Mouse (Mus musculus) embryonic facial prominence, embryonic 12.5 days (tissue): ENCODE data around the gene 1700102P08Rik. TPM values are rescaled to one million over a fixed set of nuclear protein-coding genes. Genes with fewer than 3 reads are reported as not detected.

Source experiments
- ATAC-seq: fragments of 200-750 bp; cut with Nextera tagmentation; 2 replicates; pipeline ENCODE4 v1.8.0; 2017; ENCODE audit not compliant: insufficient number of reproducible peaks, insufficient read depth, low FRiP score, low TSS enrichment
- H3K27ac ChIP-seq: fragments of 300-500 bp; sonication (generic); 2 replicates; pipeline ENCODE4 v1.5.1; 2016; ENCODE audit warnings: mild to moderate bottlenecking
- H3K27me3 ChIP-seq: fragments of 300-500 bp; sonication (generic); 2 replicates; pipeline ENCODE4 v1.6.1; 2016; ENCODE audit warnings: mild to moderate bottlenecking, moderate library complexity
- H3K36me3 ChIP-seq: fragments of 300-500 bp; sonication (generic); 2 replicates; pipeline ENCODE4 v1.6.1; 2016; ENCODE audit warnings: mild to moderate bottlenecking
- H3K4me1 ChIP-seq: fragments of 300-500 bp; sonication (generic); 2 replicates; pipeline ENCODE4 v1.6.1; 2016
- H3K4me2 ChIP-seq: fragments of 300-500 bp; sonication (generic); replicated peaks from 2 replicates; pipeline ENCODE4 v1.6.1; 2016; ENCODE audit warnings: mild to moderate bottlenecking, moderate library complexity
- H3K4me3 ChIP-seq: fragments of 300-500 bp; sonication (generic); 2 replicates; pipeline ENCODE4 v1.5.1; 2016; ENCODE audit warnings: mild to moderate bottlenecking
- H3K9ac ChIP-seq: fragments of 300-500 bp; sonication (generic); 2 replicates; pipeline ENCODE4 v1.6.1; 2016; ENCODE audit warnings: mild to moderate bottlenecking, moderate library complexity
- H3K9me3 ChIP-seq: fragments of 300-500 bp; sonication (generic); 2 replicates; pipeline ENCODE4 v1.6.1; 2016; ENCODE audit warnings: mild to moderate bottlenecking, moderate library complexity
- WGBS: fragments of 180-500 bp; shearing (Covaris S2); methylation state at CpG from one replicate; pipeline ENCODE4 v1.1.7; 2016; 5-methylcytosine and 5-hydroxymethylcytosine counted together
- polyA plus RNA-seq: library from polyadenylated mRNA; unstranded; fragments of >200 nt; fragmentation: Nextera tagmentation; extraction: Ambion mirVana; gene quantifications from 2 replicates; pipeline ENCODE4 v1.2.1, GENCODE M21; 2016

The 1700102P08Rik gene
- polyA plus RNA-seq, 1 experiment from 2014 or later, result 0.27 TPM

DNA sequence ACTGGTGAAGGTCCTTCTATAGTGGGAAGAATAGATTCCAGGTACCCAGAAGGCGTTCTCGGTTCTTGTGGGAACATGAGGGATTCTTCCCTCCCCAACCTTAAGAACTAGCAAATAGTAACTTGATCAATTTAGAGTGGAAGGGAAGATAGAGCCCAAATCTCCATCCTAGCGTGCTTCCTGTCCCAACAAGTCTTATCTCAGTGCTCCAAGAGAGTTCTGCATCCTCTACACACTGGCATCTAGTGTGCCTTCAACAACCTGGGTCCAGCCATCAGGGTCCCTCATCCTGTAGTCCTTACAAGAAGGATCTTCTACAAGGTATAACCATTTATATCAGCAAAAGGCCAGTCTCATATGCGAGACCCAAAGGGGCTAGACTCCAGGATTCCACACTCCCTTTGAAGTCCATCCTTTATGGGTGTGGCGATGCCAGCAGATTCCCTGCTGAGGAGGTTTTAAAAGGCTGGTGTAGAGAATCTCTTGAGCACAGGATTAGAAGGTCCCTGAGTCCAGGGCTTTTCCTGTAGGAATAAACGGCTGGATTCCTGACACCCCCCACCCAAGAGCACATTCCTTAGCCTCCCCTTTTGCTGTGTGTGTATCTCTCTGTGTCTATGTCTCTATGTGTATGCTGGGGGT, 59.0 kb downstream of the 1700102P08Rik start:
- H3K4me1 ChIP-seq, result peaks cover 38% of the 10 kb centered on the region
- no peak for ATAC-seq
- H3K4me2 ChIP-seq, result peak overlapping the region; percentile 65
- H3K4me3 ChIP-seq, result peak overlapping the region; percentile 53
- no peaks in the 10 kb centered on the region for H3K9me3 ChIP-seq
- peak overlapping the region; percentile 59 for H3K9ac ChIP-seq
- peak overlapping the region; percentile 84 for H3K27ac ChIP-seq
- H3K36me3 ChIP-seq, result peaks cover 14% of the 10 kb centered on the region
- H3K27me3 ChIP-seq, result no peaks in the 10 kb centered on the region
- WGBS, result 46% methylated on average over 6 of the region's 6 CpGs

DNA sequence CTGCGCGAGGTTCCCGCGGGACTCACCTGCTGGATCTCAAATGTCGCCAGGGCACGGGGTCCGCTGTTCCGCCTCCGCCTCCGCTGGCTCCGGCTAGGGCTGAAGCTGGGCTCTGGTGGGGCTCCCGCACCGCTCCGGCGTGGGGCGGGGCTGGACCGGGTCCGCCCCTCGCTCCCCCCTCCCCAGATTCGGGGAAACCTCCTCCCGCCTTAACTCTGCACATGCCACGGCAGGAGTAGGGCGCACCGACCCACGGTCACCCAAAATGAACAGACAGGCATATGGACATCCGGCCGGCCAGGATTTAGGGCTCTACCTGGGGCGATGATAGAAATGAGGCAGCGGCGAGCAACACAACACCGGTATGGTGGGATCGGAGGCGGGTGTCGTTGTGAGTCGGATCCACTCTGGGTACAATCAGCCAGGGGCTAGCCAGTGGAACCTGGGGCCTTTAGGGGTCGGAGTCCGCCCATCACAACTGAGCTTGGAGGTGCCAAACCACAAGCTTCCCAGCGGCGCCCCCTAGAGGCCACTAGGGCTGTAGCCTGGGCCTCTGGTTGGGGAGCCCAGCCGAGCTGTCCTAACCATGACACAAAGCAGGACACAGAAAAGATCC, 59.8 kb downstream of the 1700102P08Rik start:
- WGBS, result under 1% methylated on average over 40 of the region's 40 CpGs
- H3K4me1 ChIP-seq, result peaks cover 38% of the 10 kb centered on the region

DNA sequence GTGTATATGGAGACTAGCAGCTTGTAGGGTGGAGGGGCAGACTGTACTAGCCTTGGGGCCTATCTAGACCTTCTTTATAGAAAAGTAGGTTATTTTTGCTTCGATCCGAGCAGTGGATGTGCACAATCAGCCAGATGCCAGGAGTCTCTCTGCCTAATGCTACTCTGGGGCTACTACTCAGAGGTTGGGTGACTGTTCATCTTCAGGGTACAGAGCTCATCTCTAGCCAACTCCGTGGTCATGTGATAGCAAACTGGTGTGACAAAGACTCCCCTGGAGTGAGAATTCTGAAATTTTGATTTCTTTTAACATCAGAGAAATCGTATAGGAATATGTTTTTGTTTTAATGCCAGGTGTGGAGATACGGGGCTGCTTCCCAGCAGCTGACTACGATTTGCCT, 60.3 kb downstream of the 1700102P08Rik start:
- H3K4me2 ChIP-seq, result peak overlapping the region; percentile 65
- H3K27ac ChIP-seq, result peak overlapping the region; percentile 84
- H3K27me3 ChIP-seq, result no peaks in the 10 kb centered on the region
- peak overlapping the region; percentile 53 for H3K4me3 ChIP-seq
- peaks cover 9% of the 10 kb centered on the region for H3K36me3 ChIP-seq
- no peak for ATAC-seq
- peak overlapping the region; percentile 59 for H3K9ac ChIP-seq
- peaks cover 38% of the 10 kb centered on the region for H3K4me1 ChIP-seq
- H3K9me3 ChIP-seq, result no peaks in the 10 kb centered on the region
- 33% methylated on average over 6 of the region's 6 CpGs for WGBS

More for the DNA sequence above, 59.8 kb downstream of the 1700102P08Rik start:
- Histone ChIP-seq H3K4me3 (peak overlapping the region; percentile 53), H3K9me3 (no peaks in the 10 kb centered on the region), H3K27me3 (no peaks in the 10 kb centered on the region), H3K4me2 (peak overlapping the region; percentile 65), H3K36me3 (peaks cover 14% of the 10 kb centered on the region), H3K9ac (peak overlapping the region; percentile 59), H3K27ac (peak overlapping the region; percentile 84)
- peak; percentile 83 for ATAC-seq

DNA sequence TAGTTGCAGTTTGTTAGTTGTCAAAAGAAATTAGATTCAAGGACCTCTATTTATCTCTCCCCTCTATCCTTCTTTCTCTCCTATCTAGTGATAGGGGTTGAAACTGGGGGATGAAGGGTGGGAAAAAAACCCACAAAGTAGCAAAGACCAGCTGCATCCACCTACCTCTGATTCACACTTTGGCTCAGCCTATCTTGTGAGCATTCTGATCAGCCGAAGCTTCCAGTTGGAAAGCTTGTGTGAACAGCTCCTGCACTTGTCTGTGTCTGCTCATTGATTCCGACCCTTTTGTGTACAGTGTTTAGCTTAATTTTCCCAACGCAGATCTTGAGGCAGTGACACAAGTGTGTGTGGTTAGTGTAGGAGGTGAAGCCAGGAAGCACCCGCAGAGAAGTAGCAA, 60.9 kb downstream of the 1700102P08Rik start:
- Histone ChIP-seq H3K27ac (peak overlapping the region; percentile 84; the same call in 1 of the 2 replicates), H3K4me3 (peak overlapping the region; percentile 53; the same call in 1 of the 2 replicates), H3K9ac (0 out of 2 replicates have a peak overlapping the region, but pooled peaks have one; percentile 25), H3K4me1 (peaks cover 38% of the 10 kb centered on the region), H3K9me3 (no peaks in the 10 kb centered on the region), H3K27me3 (no peaks in the 10 kb centered on the region), H3K36me3 (peaks cover 4% of the 10 kb centered on the region), H3K4me2 (peak overlapping the region; percentile 65)
- ATAC-seq, result no peak
- 77% methylated on average over 4 of the region's 4 CpGs for WGBS

DNA sequence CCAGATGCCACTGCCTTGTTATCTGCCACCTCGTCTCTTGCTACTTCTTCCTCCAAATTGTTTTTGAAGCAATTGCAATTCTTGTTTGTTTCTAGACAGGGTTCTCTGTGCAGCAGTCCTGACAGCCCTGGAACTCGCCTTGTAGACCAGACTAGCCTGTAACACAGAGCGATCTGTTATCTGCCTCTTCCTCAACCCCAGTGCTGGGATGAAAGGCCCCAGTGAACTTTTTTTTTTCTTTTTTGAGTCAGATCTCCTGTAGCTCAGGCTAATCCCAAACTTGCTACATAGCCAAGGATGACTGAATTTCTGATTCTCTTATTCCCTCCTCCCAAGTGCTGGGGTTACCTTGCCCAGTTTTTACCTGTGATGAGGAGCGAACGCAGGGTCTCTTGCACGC, 61.8 kb downstream of the 1700102P08Rik start:
- H3K27ac ChIP-seq, result no peak overlapping the region
- no peaks in the 10 kb centered on the region for H3K36me3 ChIP-seq
- no peak overlapping the region for H3K9ac ChIP-seq
- no peak overlapping the region for H3K4me2 ChIP-seq
- 86% methylated on average over 6 of the region's 6 CpGs for WGBS
- H3K9me3 ChIP-seq, result no peaks in the 10 kb centered on the region
- H3K4me1 ChIP-seq, result peaks cover 34% of the 10 kb centered on the region
- ATAC-seq, result no peak
- no peaks in the 10 kb centered on the region for H3K27me3 ChIP-seq
- no peak overlapping the region for H3K4me3 ChIP-seq

DNA sequence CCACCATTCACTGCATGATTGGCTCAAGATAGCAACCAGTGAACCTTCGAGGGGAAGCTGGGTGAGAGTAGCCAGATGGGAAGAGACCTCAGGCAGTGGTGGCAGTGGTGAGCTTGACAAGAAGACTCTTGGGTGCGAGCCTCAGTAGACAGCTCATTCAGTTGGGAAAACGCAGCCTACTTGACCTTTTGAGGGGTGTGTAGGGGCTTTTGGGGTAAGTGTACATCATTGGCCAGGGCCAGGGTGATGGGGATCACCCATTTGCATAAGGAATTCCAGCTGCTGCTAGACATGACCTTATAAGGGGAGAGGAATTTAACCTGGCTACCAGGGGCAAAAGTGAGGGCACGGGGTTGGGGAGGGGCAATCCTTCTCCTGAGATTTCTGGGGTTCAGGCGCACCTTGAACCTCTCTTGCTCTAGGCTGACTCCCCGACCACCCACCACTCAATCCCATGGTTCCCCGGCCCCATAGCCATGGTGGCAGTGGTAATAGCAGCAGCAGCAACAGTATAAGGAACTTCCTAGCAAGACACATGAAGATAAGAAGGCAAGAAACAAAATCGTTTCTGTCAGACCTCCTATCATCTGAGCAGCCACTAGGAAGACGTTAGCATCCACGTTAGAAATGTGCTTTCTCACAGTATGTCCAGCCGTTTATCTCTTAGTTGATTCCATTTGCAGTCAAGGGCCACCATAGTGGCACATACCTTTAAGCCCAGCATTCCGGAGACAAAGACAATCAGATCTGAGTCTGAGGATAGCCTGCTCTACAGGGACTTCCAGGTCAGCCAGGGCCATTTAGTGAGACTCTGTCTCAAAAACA, 63.4 kb downstream of the 1700102P08Rik start:
- 71% methylated on average over 12 of the region's 12 CpGs for WGBS
- Histone ChIP-seq H3K36me3 (no peaks in the 10 kb centered on the region), H3K4me3 (no peak overlapping the region), H3K9ac (no peak overlapping the region), H3K27ac (no peak overlapping the region), H3K4me1 (peaks cover 18% of the 10 kb centered on the region), H3K4me2 (no peak overlapping the region), H3K9me3 (no peaks in the 10 kb centered on the region), H3K27me3 (no peaks in the 10 kb centered on the region)
- no peak for ATAC-seq

DNA sequence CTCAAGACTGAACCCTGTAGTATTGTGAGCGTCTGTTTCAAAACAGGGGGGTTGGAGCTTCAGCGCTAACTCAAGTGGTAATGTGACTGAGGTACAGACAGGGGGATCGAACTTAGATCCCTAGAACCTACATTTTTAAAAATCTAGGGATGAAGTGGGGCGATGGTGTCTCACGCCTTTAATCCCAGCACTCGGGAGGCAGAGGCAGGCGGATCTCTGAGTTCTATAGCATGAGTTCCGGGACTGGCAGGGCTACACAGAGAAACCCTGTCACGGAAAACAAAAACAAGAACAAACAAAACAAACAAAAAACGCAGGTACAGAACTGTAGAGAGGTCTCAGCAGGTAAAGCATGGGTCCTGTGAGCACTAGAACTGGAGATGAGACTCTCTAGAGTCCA, 64.3 kb downstream of the 1700102P08Rik start:
- Histone ChIP-seq H3K9ac (no peak overlapping the region), H3K27me3 (no peaks in the 10 kb centered on the region), H3K36me3 (no peaks in the 10 kb centered on the region), H3K27ac (no peak overlapping the region), H3K4me2 (no peak overlapping the region), H3K4me3 (no peak overlapping the region), H3K9me3 (no peaks in the 10 kb centered on the region), H3K4me1 (peaks cover 18% of the 10 kb centered on the region)
- WGBS, result 88% methylated on average over 10 of the region's 10 CpGs
- ATAC-seq, result no peak

DNA sequence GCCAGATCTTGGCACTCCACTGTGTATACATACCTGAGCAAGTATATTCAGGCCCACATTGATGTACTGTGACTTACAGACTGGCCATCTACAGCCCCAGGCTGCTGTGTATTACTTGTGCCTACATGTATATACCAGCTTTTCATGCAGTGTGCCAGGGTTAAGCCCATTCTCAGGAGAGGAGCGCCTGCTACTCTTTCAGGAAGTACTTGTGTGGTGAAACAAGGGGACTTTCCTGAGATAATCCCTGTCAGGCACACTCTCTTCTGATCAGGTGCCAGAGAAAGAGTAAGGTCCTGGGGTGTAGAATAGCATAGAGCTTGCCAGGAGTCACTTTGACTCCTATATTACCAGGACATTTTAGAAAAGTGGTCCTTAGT, 67.3 kb downstream of the 1700102P08Rik start:
- ATAC-seq, result no peak
- Histone ChIP-seq H3K9ac (no peak overlapping the region; the same call in 1 of the 2 replicates), H3K9me3 (no peaks in the 10 kb centered on the region), H3K27ac (peak overlapping the region; percentile 85; the same call in 1 of the 2 replicates), H3K4me2 (peak overlapping the region; percentile 80), H3K36me3 (peaks cover 22% of the 10 kb centered on the region), H3K4me1 (peaks cover 12% of the 10 kb centered on the region), H3K27me3 (no peaks in the 10 kb centered on the region), H3K4me3 (peak overlapping the region; percentile 95)
- WGBS, result 95% methylated on average over 1 of the region's 1 CpGs

Other genes with a start within 250 kb of the 1700102P08Rik start
- gene Bsn, start 202.4 kb upstream of the 1700102P08Rik start, polyA plus RNA-seq, result 1.1 and 1.5 TPM in 2 replicates
- 52.4 and 53.7 TPM in 2 replicates for gene Dag1, start 128.8 kb upstream of the 1700102P08Rik start, polyA plus RNA-seq
- gene Nicn1, start 102.4 kb upstream of the 1700102P08Rik start, polyA plus RNA-seq, result 53.0 and 54.9 TPM in 2 replicates
- gene Amt, start 96.0 kb upstream of the 1700102P08Rik start, polyA plus RNA-seq, result 17.4 and 17.5 TPM in 2 replicates
- gene Rhoa, start 86.7 kb upstream of the 1700102P08Rik start, polyA plus RNA-seq, result 380 and 391 TPM in 2 replicates
- gene Tcta, start 86.6 kb upstream of the 1700102P08Rik start, polyA plus RNA-seq, result 28.1 and 28.7 TPM in 2 replicates
- 798 and 814 TPM in 2 replicates for gene Gpx1, start 53.9 kb upstream of the 1700102P08Rik start, polyA plus RNA-seq
- 122 and 124 TPM in 2 replicates for gene Usp4, start 45.0 kb upstream of the 1700102P08Rik start, polyA plus RNA-seq
- gene Ccdc36, start 35.7 kb downstream of the 1700102P08Rik start, polyA plus RNA-seq, result 1.4 and 2.0 TPM in 2 replicates
- gene BC048562, start 43.7 kb downstream of the 1700102P08Rik start, polyA plus RNA-seq, result not detected in 2 replicates
- 53.1 and 58.3 TPM in 2 replicates for gene Ccdc71, start 67.7 kb downstream of the 1700102P08Rik start, polyA plus RNA-seq
- gene Klhdc8b, start 68.8 kb downstream of the 1700102P08Rik start, polyA plus RNA-seq, result 44.5 and 46.0 TPM in 2 replicates
- 51.3 and 58.5 TPM in 2 replicates for gene Lamb2, start 86.9 kb downstream of the 1700102P08Rik start, polyA plus RNA-seq
- gene Usp19, start 97.8 kb downstream of the 1700102P08Rik start, polyA plus RNA-seq, result 99.0 and 102 TPM in 2 replicates
- gene Qars, start 114.9 kb downstream of the 1700102P08Rik start, polyA plus RNA-seq, result 110 and 115 TPM in 2 replicates
- gene Qrich1, start 124.0 kb downstream of the 1700102P08Rik start, polyA plus RNA-seq, result 160 TPM in 2 replicates
- 207 and 209 TPM in 2 replicates for gene Impdh2, start 167.5 kb downstream of the 1700102P08Rik start, polyA plus RNA-seq
- 49.9 and 59.2 TPM in 2 replicates for gene Ndufaf3, start 174.6 kb downstream of the 1700102P08Rik start, polyA plus RNA-seq
- 199 and 207 TPM in 2 replicates for gene Dalrd3, start 177.1 kb downstream of the 1700102P08Rik start, polyA plus RNA-seq
- 215 and 220 TPM in 2 replicates for gene Wdr6, start 185.9 kb downstream of the 1700102P08Rik start, polyA plus RNA-seq
- gene P4htm, start 204.9 kb downstream of the 1700102P08Rik start, polyA plus RNA-seq, result 10.4 and 11.6 TPM in 2 replicates